Mouse (Mus musculus) cerebellum, postnatal 14 days (tissue): ENCODE results near the gene Adam33.
"Not testable (repeated sequence)": the region's sequence is repeated elsewhere in the genome, so short reads cannot be mapped to it uniquely, and the experiment has no call there.

Experiments
- DNase-seq, 2 experiments: peaks; one replicate each; pipeline ENCODE4 v3.0.0; 2021; ENCODE audit warnings: mixed read lengths in 2 of 2

Gene Adam33

DNA sequence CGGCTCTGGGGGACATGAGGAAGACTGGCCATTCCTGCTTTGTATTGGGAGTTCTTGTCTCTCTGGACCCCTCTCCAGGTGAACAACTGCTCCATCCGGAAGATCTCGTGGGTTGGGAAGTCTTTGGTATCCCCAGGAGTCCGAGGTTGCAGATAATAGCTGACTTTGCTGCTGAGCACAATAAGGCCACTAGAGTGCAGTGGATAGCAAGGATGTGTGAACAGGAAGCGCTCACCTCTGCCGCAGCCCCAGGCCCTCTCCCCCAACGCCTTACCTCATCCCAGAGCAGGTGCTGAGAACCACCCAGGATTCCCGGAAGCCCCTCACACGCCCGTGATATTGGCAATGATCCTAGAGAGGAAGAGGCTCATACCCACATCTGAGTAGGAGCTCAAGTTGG is 7.4 kb downstream of the Adam33 start:
- peak in 1 of 2 experiments; percentile 33 for DNase-seq

DNA sequence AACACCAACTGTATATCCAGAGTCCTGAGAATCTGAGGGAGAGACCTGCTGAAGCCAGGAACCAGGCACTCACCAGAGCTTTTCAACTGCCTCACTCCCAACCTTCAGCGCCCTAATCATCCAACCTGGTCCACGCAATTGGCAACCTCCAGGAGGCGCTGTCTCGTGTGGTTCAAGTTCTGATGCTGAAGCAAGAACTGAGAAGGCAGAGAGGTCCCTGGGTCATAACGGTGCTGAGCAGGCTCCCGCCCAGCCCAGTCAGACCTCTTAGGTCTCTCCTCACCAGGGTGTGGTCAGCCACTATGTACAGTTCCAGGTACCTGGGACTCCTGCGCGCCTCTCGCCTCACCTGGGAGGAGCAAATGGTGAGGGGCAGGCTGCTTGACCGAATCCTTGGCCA is 8.0 kb downstream of the Adam33 start:
- DNase-seq, result peak in 1 of 2 experiments; percentile 76

DNA sequence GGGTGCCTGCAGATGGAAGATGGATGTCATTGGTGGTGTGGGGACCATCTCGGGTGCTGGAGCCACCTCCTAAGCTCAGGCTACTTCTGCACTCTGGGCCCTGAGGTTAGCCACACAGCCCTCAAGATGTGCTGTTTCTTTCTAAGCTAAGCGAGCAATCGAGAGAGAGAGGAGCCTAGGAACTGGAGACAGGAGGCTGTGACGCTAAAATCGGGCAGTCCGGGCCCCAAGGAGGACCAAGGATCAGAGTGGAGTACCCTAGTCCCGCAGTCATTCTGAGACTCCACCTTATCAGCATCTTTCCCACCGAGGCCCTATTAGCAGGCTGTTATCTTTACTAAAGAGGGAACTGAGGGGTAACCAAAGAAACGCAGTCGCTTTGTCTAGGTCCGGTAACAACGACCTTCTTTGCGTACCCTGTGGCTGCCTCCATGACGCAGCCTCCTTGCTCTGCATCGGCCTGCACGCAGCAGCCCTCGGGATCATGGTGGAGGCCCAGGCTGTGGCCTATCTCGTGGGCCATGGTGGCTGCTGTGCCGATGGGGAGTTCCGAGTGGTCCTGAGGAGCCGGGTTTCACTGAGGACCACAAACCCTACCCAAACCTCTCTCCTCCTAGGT is 8.9 kb downstream of the Adam33 start:
- no peak for DNase-seq

DNA sequence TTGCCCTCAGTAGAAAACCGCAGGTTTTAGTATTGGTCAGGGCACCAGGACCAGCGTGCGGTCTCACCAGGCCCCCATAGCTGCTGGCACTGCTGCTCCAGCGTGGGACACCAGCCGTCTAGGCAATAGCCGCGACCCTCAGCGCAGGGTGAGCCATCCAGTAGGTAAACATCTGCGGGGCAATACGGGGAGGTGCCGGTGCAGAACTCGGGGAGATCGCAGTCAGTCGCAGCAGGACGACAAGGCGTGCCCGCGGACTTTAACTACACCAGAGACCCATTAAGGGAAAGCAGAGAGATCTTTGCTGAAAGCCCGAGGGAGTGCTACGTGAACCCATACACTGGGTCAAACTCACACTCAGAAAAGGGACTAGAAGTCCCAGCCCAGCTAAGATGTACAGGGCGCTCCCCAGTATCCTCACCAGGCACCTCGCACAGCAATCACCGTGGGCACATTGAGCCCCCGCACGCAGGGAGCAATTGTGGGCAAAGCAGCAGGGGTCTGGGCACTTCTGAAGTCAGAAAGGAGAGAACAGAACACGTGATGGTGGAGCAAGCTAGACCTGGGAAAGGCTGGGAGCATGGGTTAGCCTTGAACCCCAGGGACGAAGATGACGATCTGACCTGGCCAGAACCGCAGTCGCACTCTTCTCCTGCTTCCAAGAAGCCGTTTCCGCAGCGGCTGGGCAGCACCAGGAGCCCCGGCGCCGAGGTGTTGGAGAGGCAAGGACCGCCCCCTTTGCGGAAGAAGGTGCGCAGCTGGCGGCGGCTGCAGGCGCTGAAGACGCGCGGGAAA is 9.6 kb downstream of the Adam33 start:
- no peak for DNase-seq

DNA sequence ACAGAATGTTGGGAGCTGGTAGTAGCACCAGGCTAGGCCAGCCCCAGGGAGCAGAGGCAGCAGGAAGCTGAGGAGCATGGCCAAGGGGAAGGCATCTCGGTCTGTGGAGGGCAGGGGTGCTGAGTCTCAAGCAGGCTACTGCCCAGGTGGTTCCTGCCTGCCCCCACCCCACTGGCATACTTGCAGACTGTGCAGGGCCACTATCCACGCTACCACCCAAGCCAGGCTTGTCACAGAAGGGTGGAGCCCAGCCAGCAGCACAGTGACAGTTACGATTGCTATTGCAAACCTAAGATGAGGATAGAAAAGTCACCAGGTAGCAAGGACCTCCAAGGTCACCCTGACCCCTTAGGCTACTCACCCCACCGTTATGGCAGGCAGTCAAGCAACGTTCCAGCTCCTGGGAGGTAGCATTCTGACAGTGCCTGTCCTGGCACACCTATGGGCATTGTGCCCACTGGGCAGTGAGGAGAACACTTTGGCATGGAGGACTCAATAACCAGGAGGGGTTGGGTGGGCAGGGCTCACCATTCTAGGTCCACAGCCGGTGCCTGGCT is 10.7 kb downstream of the Adam33 start:
- DNase-seq, result peak in 1 of 2 experiments; percentile 33

DNA sequence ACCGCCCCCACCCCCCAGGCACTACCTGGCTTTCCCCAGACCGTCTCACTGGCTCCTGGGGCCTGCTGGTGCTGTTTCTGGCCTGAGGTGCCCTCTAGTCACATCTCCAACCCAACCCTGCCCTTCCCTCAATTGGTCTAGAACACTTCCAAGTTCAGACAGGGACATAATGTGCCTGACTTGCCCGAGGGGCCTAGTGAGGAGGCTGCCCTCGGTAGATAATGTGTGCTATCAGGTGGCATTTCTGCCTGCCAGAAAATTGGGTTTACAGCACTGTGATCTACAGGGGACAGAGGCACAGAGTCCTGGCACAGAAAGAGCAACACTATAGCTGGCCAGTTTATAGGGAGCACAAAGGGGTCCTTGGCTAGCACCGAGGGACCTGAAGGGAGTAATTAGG is 11.6 kb downstream of the Adam33 start:
- no peak for DNase-seq

DNA sequence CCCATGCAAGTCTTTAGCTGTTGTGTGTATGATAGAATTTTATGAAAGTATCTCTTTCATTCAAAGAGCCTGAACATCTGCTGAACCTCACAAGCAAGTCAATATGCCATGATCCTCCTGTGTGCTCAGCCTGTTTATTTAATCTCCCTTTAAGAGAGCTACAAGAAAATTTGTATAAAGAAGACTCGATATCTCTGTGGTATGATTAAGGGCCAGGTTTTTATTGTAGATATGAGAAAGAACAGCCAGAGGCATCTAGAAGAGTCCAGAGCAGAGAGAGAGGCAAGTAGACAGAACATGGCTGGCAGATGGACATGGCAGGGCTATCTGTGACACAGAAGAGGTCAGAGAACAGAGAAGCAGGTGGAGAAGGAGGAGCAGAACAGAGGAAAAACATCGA is 17.6 kb downstream of the Adam33 start:
- DNase-seq, result no peak

DNA sequence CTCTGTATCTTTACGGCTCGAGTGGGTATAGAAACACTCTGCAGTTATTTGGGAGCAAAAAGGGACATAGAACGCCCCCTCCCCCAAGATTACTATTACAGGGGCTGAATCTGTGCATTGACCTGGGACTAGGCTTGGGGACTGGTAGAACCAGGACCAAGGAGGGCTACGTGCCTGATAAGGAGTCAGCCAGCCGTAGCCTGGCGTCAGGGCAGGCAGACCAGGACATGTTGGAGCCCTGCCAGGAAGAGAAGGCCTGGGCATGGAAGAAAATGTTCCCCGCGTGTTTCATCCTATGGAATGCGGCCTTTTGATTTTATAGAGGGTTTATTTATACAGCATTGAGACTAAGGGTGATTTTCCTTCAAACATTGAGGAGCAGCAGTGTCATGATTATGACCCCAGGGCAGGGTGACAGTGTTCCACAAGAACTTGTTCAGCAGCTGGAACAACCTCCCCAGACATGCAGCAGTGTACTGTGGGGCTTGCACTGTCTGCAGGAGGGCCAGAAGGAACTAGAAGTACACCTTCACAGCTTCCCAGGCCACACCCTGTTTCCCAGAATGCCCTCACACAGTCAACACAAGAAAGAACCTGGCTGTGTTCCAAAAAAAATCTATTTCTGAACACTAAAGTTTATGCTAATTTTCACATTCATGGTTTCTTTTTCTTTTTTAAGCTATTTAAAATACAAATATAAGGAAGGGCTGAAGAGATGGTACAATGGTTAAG is 18.5 kb downstream of the Adam33 start:
- DNase-seq, result peak in 1 of 2 experiments; percentile 43

DNA sequence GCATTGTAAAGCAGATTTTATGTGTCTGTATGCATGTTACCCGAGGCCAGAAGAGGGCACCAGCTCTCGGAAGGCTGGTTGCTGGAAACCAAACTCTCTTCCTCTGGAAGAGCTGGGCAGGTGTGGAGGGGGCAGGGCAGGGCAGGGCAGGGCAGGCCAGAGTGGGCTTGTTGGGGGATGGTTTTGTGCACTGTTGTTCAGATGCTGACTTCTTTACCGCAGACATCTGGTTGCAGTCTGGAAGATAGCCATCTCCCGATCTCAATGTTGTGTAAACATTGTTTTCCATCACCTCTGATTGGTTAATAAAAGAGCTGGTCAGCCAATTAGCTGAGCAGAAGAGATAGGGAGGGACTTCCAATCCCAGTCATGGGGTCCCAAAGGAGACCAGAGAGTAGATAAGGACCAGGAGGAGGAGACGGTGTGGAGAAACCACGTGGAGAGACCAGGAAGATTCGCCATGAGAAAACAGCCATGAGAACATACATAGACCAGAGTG is 19.2 kb downstream of the Adam33 start:
- DNase-seq, result no peak

DNA sequence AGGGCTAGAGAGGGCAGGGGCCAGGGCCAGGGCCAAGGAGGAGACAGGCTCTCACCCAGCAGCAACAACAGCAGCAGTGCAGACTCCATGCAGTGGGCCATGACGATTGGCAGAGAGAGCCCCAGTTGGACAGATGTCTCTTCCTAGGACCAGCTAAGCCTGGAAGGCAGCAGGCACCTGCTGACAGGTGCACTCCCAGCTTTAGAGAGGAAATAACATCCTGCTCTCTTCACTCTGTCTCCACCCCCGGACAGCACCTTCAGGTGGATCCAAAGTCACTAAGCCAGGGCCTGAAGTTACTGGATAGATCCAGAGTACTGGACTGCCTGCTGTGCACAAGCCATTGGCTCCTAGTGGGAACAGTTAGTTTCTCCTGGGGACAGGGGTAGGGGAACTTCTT is 20.6 kb downstream of the Adam33 start, which contains the start of gene Gfra4:
TSS of gene Gfra4 (minus strand) at position 101 of the 400 bp plus-strand sequence.
- DNase-seq, result no peak

DNA sequence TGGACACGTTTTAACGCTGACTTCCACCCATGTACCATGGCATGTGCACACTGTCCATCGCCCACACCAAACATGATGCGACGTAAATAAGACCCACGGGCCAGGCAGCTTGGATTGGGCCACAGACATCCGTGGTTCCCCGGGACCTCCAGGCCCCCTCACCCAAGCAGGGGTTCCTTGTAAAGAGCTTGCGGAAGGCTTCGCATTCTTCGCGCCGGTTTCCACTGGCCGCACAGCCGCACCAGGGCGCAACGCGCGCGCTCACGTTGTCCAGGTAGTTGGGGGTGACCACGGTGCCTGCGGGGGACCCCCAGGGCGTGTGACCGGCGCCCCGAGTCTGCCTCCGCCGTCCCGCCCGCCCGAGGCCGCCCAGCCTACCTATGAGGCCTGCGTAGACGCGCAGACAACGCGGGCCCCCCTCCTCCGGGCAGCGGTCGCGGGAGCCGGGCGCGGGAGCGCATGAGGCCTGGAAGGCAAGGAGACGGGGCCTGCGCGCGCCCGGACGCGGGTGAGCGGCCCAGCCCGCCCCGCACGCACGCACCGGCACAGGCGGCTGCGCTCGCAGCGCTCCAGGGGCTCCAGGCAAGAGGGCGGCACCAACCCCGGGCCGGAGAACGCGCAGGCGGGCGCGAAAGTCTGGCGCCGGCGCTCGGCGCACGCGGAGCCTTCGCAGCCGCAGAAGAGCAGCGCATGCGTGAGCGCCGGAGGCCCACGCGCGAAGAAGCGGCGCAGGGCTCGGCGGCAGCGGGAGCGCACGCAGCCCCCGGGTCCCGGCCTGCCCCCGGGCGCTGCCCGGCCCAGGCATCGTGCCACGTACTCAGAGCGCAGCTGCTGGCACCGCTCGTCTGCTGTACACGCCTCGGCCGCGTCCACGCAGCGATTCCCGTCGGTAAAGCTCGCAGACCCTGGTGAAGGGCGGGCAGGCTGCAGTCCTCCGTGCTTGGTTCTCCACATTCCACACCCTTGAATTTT is 22.5 kb downstream of the Adam33 start:
- peak; percentile 79 to 83 for DNase-seq

DNA sequence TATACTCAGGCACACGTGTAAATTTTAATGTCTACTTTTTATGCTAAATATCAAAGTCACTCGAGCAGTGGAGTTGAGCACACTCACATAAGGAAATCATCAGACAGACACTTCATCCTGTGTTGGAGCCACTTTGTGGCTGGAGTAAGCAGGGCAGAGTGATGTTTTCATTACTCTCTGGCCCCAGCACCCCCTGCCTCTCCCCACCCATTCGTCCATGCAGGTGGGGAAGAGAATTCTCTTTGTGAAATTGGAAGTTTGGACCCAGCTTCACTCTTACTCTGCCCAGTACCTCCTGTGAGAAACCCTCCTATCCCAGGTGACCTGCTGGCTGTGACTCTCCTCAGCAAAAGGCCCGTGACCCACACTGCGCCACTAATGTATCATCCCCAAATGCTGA is 24.9 kb downstream of the Adam33 start:
- no peak for DNase-seq

DNA sequence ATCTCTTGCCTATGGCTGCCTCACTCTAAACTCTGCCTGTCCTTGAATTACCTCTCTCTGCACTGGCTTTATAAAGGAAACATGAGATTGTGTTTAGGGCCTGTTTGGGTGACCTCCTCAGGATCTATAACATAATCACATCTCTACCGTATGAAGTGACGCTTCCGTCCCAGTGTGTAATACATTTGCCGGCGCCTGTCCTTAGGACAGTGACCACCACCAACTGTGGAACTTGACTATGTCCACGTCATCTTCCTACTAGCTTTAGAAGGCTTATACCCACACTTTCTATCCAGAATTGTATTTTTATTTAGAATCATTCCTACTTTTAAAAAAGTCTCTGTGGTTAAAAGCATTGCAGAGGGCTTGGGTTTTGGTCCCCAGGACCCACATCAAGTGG is 25.4 kb downstream of the Adam33 start:
- DNase-seq, result no peak

DNA sequence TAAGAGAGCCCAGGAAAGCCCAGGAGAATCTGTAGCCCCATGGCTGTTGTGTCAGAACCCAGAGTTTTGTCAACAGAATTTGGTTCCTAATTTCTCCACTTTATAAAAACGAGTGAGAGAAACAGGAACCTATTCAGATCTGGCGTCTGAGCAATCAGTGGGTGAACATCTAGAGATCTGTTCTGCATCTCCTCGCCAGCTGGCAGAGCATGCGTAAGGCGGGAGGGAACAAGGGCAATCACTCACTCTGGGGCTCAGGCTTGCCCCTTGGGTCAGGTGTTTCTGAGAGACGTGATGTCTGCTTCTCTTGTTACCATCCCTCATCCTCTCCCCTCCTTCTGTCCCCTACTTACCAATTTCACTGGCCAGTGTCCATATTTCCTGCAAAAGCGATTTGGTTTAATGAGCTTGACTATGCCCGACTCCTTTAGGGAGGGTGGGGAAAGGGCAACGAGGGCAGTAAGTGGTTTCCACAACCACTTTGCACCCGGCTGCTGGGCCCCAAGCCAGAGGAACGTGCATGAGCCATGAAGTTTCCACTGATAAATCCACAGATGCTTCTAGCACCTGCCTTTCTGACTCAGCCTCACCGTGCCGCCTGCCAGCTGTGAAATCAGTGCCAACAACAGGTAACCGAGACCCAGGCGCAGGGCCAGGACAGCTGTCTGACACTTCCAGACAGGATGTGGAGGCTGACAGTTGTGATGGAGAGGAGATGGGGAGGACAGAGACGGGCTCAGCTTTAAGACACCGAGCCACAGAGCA is 26.2 kb downstream of the Adam33 start:
- DNase-seq, result peak in 1 of 2 experiments; percentile 54

DNA sequence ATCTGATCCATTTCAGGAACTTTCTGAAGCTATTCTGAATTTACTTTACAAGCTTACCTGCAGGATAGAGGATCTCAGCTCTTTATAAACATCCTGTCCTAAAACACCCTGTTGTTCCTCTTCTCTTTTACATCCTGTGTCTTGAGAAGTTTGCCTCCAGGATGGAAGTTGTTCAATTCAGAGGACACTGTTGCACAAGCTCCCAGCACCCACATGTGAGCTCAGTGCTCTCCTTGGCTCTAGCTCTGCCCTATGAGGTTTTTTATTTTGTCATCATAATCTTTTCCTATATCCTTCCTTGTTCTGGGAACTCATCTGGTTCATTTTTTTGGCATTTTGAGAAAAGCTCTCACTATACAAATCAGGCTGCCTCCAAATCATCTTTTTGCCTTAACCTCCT is 26.9 kb downstream of the Adam33 start:
- DNase-seq, result no peak

DNA sequence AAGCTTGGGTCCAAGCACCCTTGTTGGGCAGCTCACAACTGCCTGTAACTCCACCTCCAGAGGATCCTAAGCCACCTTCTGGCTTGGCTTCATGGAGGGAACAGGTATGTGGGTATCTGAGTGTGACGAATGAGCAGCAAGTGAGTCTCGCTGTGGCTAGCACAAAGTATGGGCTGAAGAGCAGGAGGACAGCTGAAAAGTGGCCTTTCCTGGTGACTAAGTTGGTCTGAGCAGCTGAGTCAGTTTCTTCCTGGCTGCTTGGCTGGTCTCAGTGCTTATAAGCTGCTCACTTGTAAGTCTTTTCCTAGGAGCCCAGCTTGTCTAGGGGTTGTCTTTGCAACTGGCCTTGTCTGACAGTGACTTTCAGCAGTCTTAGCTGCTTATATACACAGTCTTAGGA is 27.3 kb downstream of the Adam33 start:
- DNase-seq, result no peak

DNA sequence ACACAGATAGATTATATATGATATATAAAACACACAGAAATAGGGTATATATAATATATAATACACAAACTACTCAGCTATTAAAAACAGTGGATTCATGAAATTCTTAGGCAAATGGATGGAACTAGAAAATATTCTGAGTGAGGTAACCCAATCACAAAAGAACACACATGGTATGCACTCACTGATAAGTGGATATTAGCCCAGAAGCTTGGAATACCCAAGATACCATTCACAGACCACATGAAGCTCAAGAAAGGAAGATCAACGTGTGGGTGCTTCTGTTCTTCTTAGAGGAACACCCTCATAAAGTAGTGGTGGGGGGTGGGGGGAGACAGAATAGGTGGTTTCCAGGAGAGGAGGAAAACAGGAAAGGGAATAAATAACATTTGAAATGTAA is 32.2 kb downstream of the Adam33 start:
- not testable (repeated sequence) for DNase-seq

DNA sequence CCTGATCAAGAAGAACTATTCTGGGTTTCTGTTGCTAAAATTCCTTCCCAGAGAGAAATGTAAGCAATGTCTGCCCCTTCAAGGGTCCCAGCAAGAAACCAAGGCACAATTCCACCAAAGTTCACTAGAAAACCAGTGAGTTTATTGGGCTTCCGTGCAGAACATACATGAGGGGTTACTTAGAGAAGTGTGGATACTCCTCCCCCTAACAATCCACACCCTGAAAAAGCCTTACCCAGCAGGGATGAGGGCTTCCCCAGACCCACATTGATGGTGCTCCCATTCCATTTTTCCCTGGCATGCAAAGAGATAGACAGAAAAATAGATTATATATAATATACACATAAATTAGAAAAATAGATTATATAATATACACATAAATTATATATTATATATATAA is 32.6 kb downstream of the Adam33 start:
- DNase-seq, result no peak

DNA sequence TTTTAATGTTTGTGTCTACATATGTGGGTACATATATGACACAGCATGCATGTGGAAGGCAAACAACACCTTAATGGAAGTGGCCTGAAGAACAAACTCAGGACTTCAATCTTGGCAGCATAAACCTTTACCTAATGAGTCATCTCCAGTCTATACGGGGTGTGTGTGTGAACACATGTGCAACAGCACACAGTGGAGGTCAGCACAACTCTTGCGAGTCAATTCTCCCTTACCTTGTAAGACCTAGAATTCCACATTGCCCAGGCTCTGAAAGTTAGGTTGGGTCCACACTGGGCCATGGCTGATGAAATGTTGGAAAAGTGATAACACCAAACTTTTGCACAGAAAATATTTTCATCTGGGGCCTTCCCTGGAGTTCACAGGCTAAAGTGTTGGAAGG is 33.1 kb downstream of the Adam33 start:
- DNase-seq, result no peak

DNA sequence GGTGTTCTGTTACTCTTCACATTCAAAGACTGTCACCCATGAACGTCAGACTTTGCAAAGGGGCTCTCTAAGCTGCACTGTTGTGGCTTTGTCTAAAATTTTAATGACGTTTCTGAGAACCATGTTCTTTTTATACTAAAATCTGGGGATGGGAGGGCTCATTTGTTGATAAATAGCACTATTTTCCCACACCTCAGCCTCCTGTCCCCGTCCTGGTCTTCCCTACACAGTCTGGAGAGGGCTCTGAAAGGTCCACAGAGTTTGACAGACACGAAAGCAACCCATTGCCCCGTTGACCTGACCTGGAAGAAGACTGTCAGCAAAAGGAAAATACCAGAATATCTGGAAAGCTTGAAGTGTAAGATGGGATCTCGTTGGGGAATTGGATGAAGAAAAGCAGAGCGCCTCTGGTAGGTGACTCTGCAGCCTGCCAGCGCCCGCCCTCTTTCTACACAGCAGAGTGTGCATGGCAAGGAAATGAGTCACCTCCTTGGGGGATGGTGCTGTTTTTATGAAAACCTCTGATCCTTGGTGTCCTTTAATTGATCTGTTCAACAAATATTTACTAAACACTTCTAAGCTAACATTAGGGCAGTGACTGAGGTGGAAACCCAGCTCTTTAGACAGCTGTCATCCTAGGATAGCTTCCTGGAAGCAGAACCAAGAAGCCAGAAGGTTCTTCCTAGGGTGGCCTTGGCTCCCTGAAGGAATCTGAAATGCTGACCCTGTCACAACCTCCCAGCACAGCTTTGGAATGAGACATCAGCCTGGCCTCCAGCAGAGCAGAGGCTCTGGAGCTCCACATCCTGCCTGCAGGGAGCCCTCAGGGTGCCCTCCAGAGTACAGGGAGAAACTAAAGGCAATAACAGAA is 34.3 kb downstream of the Adam33 start:
- DNase-seq, result no peak
